In genomic region chr14:112686037-112686436, GRCm38 (mm10) we compare ENCODE assay signal across 21 mouse cellular contexts.
DNase-seq lines count a peak whose midpoint lies in the region; ATAC-seq and TF ChIP-seq lines count a peak whose summit lies in the region.
"Had no signal": no experiment of that assay in that cellular context is flagged by ENCODE, and none has a peak within 500 bp of the region (broad histone marks: within the 10 kb centered on the region; RNA-seq: fewer than 3 reads in every experiment).

No protein-coding gene starts in this region.

- no peak overlapping the region for H3K27ac ChIP-seq in forebrain, postnatal 0 days (ENCODE audit: low read depth, low read length)
- H3K27ac ChIP-seq in forebrain, embryonic 15.5 days (replicated peaks) = no peak overlapping the region
- no peak overlapping the region; the same call in 1 of the 2 replicates for H3K27ac ChIP-seq in left cerebral cortex, adult 2 months
- H3K27ac ChIP-seq: embryonic facial prominence, embryonic 10.5 days; forebrain, embryonic 13.5 days; heart, embryonic 13.5 days; hindbrain, embryonic 15.5 days had no signal

- no peak for DNase-seq in forebrain, postnatal 0 days
- DNase-seq in left cerebral cortex, adult 11 months (ENCODE audit: low spot score) = peak; percentile 15
- no peak for DNase-seq in left cerebral cortex, adult 2 months (ENCODE audit: extremely low spot score in 1 of 2, low spot score in 2 of 2)
- DNase-seq in right cerebral cortex, adult 2 months (ENCODE audit: low spot score in 2 of 2) = peak; percentile 4 to 29
- no peak for DNase-seq in right cerebral cortex, postnatal 4 days
- peak; percentile 65 for DNase-seq in telencephalon, adult 2 months (ENCODE audit: low read depth, low spot score)
- no peak for DNase-seq in adrenal gland, adult 2 months
- DNase-seq: adrenal gland, postnatal 14 days; B cell, adult 2 months; cerebellum, adult 2 months; cerebellum, postnatal 10 days; gastrocnemius, postnatal 36 days; heart, adult 11 months; heart, postnatal 36 days had no signal

- 60% methylated on average over 2 of the region's 2 CpGs for WGBS in forebrain, postnatal 0 days
- 86% methylated on average over 2 of the region's 2 CpGs for WGBS in forebrain, embryonic 15.5 days

- H3K36me3 ChIP-seq in forebrain, postnatal 0 days (ENCODE audit: insufficient read depth) = no peaks in the 10 kb centered on the region
- H3K36me3 ChIP-seq in forebrain, embryonic 15.5 days = no peaks in the 10 kb centered on the region
- H3K36me3 ChIP-seq: embryonic facial prominence, embryonic 10.5 days; G1E; heart, embryonic 13.5 days; hindbrain, embryonic 15.5 days had no signal

- intact Hi-C loops in left cerebral cortex, adult 2 months (cut with DNase I) = loop anchor here (10.0 kb wide), 1 partner anchor 441 kb away; no protein-coding TSS in a partner anchor

- H3K4me3 ChIP-seq in forebrain, postnatal 0 days (ENCODE audit: low read depth, low read length) = no peak overlapping the region
- no peak overlapping the region for H3K4me3 ChIP-seq in forebrain, embryonic 15.5 days
- H3K4me3 ChIP-seq in left cerebral cortex, adult 2 months = no peak overlapping the region
- H3K4me3 ChIP-seq: embryonic facial prominence, embryonic 10.5 days; forebrain, embryonic 13.5 days; heart, embryonic 13.5 days; hindbrain, embryonic 15.5 days had no signal

- no peak overlapping the region for H3K9ac ChIP-seq in forebrain, postnatal 0 days
- no peak overlapping the region for H3K9ac ChIP-seq in forebrain, embryonic 15.5 days (replicated peaks)
- H3K9ac ChIP-seq: forebrain, embryonic 13.5 days; heart, embryonic 13.5 days; hindbrain, embryonic 15.5 days had no signal

- H3K27me3 ChIP-seq in forebrain, postnatal 0 days (ENCODE audit: insufficient read depth, low read length) = no peaks in the 10 kb centered on the region
- H3K27me3 ChIP-seq in forebrain, embryonic 15.5 days = no peaks in the 10 kb centered on the region
- H3K27me3 ChIP-seq: forebrain, embryonic 13.5 days; heart, embryonic 13.5 days; hindbrain, embryonic 15.5 days had no signal

- no peaks in the 10 kb centered on the region for H3K9me3 ChIP-seq in forebrain, postnatal 0 days (ENCODE audit: low read length)
- H3K9me3 ChIP-seq in forebrain, embryonic 15.5 days = no peaks in the 10 kb centered on the region
- H3K9me3 ChIP-seq: embryonic facial prominence, embryonic 10.5 days; forebrain, embryonic 13.5 days; heart, embryonic 13.5 days; hindbrain, embryonic 15.5 days had no signal

- no peak overlapping the region for H3K4me2 ChIP-seq in forebrain, postnatal 0 days (ENCODE audit: low read depth)
- no peak overlapping the region for H3K4me2 ChIP-seq in forebrain, embryonic 15.5 days (replicated peaks)
- H3K4me2 ChIP-seq: forebrain, embryonic 13.5 days; heart, embryonic 13.5 days; hindbrain, embryonic 15.5 days had no signal

- no peak for TF ChIP-seq CTCF in forebrain, postnatal 0 days (IDR thresholded peaks at IDR 0.05; ENCODE audit: low read depth)
- TF ChIP-seq CTCF in left cerebral cortex, adult 2 months (IDR thresholded peaks at IDR 0.05) = no peak

- H3K4me1 ChIP-seq in forebrain, postnatal 0 days (ENCODE audit: insufficient read depth) = no peaks in the 10 kb centered on the region
- H3K4me1 ChIP-seq in forebrain, embryonic 15.5 days = no peaks in the 10 kb centered on the region
- H3K4me1 ChIP-seq: embryonic facial prominence, embryonic 10.5 days; forebrain, embryonic 13.5 days; heart, embryonic 13.5 days; hindbrain, embryonic 15.5 days had no signal

- ATAC-seq in forebrain, postnatal 0 days = 0 out of 2 replicates have a peak, but pooled peaks have one; percentile 40
- no peak for ATAC-seq in forebrain, embryonic 15.5 days (replicated peaks)
- ATAC-seq: CD4-positive, CD25-positive, alpha-beta regulatory T cell, adult 4 months; forebrain, embryonic 13.5 days had no signal

Comparison
In these comparisons a context has a peak if more than half of its experiments do, and no peak if none do; other contexts are left out.
1. DNase-seq: peak in left cerebral cortex, adult 11 months (single experiment), right cerebral cortex, adult 2 months (2 of 2) and telencephalon, adult 2 months (single experiment); none in forebrain, postnatal 0 days (single experiment), left cerebral cortex, adult 2 months (0 of 2), right cerebral cortex, postnatal 4 days (single experiment) and adrenal gland, adult 2 months (single experiment).